Mouse (Mus musculus) gonadal fat pad, adult 2 months (tissue): ENCODE results near the gene Trim9. TPM values are rescaled to one million over a fixed set of nuclear protein-coding genes. Genes with fewer than 3 reads are reported as not detected.

Experiments
- DNase-seq: peaks from one replicate; pipeline ENCODE4 v3.0.0-alpha.2; 2012; ENCODE audit warnings: low read depth
- polyA plus RNA-seq: library from polyadenylated mRNA; depleted of rRNA; stranded (reverse); fragments of >200 nt; gene quantifications from 2 replicates; pipeline ENCODE4 v1.2.3, GENCODE M21; 2012

The Trim9 gene
- polyA plus RNA-seq, 1 experiment, result 3.7 TPM

DNA sequence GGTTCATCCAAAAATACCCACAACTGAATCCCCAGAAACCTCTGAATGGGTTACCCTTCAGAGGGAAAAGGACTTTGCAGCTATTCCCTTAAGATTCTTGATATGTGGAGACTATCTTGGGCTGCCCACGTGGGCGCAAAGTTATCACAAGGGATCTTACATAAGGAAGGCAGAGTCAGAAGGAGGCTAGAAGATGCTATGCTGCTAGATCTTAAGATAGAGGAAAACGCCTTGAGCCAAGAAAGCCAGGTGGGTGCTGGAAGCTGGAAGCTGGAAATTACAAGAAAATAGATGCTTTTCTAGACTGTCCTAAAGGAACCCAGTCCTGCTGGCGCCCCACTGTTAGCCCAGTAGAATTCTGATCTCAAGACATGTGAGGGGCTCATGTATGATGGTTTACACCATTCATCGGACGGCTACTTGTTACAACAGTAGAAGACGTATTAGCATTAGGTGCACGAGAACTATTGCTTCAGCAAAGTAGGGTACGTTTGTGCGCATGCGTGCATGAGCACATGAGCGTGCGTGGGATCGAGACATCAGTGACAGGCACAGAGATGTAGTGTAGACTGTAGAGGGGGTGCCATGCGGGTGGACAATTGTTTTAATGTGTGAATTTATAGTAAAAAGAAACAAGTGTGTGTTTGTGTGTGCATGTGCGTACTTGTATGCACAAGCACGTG lies 85.0 kb downstream of the Trim9 start:
- no peak for DNase-seq

DNA sequence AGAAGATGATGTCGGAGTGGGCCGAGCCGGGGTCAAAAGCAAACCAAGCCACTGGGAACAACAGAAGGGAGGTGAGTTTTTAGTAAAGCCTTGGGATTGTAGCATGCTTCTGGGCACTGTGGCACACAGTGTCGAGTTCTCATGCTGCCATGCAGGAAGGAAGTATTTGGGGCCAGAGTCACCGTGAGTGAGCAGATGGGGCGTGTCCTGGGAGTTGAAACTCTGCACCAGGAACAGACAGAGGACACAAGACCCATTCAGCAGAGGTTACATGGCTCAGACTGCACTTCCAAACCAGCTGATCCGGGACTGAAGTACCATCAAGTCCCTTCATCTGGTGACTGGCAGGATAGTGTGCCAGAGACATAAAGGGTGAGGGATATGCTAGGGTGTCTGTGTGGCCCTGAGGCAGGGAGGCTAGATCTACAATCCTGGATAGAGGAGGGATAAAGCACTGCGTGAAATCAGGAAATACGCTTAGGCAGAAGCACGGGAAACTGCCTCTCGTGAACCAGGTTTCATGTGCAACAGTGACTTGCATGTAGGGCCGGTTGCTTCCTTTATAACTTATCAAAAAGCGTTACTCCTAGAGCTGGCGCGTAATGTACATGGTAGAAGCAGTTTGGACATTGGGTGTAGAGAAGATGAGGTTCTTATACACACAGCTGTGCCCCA lies 96.1 kb downstream of the Trim9 start:
- DNase-seq, result no peak

DNA sequence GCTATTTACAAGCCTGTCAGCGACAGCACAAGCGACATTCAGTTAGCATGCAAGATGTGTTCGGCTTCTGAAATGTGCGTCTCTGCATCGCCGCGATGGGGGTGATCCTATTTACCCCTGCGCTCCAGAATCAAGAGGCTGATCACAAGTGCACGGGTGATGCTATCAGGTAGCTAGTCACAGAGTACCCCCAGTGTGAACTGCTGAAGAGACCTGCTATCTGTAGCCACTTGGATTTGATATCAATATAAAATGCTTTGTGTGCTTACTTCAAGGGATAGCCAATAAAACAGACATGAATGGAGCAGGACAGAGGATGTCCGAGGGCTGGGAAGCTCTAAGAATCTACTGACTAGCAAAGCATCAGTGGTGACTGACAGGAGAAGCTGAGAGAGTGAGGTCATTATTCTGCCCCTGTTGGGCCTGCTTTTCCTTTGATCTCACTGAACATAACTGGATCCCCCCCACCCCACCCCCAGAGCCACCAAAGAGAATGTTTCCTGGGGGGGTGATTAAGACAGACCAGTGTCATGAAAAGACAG lies 97.7 kb downstream of the Trim9 start:
- DNase-seq, result no peak

DNA sequence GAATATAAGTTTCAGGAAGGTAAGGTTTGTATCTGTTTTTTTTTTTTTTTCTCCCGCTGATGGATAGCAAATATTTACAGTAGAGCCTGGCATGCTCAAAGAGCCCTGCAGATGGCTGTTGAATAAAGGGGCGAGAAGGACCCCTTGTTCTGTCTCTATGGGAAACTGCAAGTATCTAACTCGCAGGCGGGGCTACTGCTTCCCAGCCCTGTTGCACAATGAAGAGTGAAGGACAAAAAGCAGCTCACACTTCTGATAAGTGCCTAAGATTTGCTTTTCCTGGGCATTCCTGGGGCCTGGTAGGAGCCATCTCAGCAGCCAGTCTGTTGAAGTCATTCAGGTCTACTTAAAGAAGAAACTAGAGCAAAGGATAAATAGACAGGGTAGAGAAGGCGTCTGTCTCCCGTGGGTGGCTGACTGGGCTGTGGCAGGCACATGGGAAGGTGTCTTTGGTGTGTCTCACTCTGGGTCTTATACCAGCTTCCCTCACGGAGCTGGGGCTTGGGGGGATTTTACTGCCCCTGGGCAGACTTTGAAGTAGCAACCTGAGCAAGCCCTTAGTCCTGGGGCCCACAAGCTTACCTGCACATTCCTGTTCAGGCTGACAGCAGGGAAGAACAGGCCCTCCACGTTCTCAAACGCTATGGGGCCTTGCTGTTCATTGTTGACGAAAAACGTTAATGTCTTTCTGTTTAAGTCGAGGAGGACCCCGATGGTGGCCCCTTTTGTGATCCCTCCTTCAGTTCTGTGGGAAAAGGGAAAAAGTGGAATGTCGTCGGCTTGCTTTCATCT lies 99.5 kb downstream of the Trim9 start:
- no peak for DNase-seq

DNA sequence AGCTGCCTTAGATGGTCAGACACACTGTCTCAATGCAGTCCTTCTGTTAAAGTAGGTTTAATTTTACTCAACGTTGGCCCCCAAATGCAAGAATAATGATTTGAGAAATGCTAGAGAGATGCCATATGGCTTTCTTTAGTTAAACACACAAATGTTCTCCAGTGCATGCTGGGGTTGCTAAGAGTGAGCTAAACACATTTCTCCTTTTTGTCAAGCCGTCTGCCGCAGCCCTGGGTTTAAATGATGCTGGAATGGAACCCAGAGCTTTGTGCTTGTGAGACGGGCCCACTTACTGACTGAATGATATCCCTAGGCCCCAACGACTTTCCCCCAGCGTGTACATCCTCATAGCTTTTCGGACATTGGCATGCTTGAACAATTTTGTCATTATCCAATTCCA lies 104.9 kb downstream of the Trim9 start:
- DNase-seq, result no peak

DNA sequence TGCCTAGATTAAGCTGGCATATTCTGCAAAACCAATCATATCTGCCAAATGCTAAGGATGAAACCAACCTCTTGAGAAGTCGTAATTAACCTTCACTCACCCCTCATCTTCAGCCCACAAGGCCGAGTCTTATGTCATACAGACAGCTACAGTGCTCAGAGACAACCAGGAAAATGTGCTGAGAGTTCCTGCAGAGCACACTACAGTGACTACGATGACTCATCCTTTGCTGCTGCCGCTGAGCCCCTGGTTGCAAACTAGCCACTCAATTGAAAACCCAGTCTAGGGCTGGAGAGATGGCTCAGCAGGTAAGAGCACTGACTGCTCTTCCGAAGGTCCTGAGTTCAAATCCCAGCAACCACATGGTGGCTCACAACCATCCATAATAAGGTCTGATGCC lies 107.7 kb downstream of the Trim9 start:
- no peak for DNase-seq

DNA sequence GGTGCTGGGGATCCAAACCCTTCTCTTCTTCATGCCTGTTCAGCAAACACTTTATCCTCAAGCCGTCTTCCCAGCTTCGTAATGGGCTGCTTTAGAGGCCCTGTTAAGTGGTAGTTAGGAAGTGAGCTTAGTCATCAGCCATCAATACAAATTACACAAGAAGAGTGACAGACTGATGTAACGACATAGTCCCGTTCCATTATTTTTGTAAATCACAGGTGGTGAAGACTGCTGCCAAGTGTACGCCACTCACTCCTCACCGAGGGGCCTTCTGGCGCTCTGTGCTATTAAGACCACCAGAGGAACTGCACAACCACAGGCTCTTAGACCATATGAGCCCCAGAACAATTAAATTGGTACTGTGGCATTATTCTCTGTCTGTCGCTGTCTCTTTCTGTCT lies 108.8 kb downstream of the Trim9 start:
- DNase-seq, result no peak

DNA sequence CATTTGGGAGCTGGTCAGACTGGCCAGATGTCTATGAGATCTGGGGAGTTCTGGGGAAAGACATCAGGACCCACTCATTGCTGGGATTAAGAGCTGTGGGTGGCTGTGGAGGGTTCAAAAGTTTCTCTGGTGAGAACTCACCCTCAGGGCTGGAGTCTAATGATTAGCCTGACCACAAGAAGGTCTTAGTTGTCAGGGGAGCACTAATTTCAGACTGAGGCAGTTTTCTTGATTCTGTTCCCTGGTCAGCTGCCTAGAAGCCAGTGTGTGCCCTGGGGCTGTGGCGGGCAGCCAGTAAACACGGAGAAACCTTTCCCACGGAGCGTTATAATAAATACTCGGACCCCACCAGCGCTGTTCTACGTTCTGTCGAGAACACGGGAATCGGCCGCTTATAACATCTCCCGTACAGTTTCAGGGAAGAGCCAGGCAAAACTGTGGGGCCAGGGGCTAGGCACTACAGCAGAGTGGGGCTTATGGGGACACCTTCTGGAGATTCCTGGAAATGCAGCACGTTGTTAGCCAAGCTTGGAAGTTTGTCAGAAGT lies 112.4 kb downstream of the Trim9 start:
- DNase-seq, result no peak

DNA sequence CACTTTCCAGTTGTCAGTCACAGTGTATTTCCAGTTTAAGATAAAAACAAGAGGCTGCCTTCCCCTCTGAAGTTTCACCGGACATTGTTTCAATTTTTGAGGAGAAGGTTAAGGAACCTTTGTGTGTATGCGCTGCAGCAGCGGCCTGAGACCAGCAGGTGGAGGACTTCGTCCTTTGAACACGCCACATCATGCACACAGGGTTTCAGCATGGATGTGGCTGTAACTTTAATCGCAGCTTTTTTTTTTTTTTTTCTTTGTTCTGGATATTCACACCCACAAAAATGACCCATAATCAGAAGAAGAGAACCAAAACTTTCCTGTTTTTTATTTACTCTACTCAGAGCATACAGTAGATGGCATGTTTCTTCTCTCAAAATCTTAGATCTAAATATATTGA lies 113.0 kb downstream of the Trim9 start:
- no peak for DNase-seq

DNA sequence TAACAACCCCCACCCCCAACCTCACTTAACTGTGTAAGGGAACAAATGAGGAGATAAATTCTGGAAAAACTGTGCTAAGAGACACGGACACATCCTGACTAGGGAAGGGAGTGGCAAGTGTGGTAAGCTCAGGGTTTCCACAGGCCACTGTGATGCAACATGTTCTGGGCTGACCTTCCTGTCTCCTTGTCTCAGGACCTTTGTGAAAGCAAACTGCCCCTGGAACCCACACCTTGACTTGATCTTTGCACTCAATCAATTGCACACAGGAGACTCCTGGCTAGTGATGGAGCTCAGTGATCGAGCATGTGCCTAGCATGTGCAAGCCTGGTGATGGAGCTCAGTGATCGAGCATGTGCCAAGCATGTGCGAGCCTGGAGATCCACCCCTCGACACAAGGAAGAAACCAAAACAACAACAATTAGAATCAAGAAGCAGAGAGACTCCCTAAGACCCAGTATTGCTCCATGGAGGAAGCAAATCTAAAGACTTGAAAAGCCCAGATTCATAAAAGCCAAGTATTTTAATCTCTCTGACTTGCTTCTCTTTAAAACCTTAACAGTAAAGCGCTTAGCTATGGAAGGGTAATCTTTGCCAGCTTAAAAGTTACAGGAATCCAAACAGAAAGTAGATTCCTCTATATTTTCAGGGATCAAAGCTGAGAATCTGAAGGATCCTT lies 113.6 kb downstream of the Trim9 start:
- no peak for DNase-seq

DNA sequence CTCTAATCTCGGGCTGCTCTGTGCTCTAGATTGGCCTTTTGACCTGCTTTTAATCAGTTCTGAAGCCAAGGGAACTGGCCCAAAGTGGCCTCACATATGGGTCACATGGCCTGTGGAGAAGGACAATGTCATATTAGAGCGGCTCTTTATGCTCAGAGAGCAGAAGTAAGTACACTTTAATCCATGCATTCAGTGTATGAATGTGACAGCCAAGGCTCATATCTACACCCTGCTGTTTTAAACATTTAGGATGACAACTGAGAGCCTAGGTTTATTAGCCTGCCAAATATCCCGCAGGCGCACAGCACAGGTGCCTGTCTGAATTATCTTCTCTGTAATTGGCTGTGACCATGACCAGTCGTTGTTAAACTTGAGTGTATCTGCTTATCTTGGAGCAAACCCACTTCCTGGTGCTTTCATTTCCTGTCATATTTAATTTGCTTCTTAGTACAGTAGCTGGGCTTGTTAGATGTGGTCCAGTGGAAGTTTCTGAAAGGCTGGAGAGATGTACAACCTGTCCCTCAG lies 115.3 kb downstream of the Trim9 start:
- no peak for DNase-seq

DNA sequence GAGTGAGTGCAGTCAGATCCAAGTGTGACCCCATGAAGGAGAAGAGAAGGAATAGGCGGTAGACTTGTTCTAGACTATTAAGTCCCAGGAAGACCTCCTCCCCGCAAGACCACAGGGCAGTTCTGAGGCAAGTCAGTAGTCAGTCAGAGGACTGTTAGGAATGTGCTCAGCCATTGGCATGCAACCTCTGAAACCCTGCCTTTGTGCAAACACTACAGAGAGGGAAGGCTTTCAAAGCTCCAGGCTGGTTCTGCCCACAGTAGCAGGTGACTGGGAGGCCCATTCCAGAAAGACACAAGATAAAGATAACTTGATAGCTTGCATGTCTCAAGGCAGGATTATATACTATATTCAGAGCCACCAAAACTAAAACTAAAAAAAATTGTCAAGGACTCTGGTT lies 116.1 kb downstream of the Trim9 start, which contains the start of gene Pygl:
Pygl (minus strand) TSS at position 195 of the 400 bp plus-strand sequence.
- no peak for DNase-seq

DNA sequence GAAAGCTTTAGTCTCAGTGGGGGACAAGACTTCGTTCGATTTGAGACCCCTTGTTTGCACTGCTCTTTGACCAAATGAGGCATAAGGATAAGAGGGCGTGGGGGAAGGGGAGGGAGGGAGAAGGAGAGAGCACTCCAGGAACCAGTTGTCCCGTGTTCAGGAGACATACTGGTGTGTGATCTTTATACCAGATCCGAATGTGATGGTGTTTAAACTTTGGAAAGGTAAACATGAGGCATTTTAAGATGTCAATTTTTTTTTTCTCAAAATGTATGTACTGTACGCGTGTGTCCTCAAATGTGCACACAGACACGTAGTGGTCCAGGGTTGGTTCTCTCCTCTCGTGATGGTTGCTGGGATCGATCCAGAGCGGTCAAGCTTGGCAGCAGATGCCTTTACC lies 119.3 kb downstream of the Trim9 start:
- DNase-seq, result no peak

DNA sequence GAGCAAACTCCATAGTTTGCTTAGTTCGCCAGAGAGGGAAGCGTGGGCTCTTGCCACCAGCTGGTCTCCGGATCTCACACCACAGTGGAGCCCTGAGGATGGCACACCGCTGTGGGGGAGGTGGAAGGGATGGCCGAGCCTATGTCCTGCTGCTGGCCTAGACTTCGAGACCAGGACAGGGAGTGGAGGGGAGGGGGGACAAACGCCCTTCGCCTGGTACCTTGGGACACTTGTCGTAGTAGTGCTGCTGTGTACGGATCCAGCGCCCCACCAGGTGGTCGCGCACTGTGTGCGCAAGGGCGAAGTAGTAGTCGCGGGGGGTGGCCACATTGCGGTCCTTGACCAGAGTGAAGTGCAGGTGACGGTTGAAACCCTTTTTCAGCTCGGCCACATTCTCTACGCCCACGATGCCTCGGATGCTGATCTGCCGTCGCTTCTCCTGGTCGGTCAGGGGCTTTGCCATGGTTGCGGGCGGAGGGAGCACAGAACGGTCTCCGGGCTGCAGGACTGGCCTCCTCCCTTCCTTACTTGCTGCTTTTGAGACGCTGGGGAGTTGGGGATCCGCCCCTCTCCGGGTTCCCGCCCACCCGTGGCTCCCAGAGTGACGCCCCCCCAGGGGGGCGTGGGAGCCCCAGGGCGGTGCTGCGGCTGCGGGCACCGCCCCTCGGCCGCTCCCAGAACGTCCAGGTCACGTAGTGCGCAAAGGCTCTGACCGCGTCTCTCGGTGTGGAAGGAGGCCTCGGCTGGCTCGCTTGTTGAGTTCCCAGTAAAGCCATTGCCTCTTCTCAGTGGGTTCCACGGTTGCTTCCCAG lies 120.1 kb downstream of the Trim9 start:
- no peak for DNase-seq

DNA sequence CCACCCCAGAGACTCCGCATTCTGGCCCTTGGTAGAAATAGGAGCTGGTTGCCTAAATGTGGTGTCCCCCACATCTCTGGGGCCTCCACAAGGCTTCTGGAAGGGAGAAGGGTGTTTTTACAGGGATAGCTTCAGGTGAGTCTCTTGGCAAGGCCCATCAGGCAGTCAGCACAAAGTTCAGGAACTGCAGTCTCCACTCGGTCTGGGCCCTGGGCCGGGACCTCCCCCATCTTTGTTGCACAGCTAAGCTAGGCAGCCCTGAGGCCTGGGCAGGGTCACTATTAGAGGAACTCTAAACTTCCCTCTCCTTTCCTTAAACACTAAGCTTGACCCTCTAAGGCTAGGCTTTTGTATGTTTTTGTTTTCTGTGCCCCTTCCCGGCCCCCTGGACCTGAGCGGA lies 120.8 kb downstream of the Trim9 start:
- no peak for DNase-seq

DNA sequence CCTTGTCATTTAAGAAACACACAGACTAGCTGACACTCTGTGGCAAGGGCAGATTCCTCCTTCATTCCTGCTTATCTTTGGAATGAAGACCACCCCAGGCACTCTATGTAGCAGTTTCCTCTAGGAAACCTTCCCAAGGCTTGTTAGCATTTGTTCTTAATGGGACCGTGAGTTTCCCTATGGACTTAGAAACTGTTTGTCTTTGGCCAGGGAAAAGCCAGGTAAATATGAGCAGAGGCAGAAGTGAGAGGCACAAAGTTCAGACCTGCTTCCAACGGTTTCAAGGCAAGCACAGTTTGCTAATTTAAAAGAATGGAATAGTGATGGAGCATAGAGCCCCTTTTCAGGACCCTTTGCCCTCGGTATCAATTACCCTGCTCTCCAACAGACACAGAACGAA lies 124.1 kb downstream of the Trim9 start:
- DNase-seq, result no peak

DNA sequence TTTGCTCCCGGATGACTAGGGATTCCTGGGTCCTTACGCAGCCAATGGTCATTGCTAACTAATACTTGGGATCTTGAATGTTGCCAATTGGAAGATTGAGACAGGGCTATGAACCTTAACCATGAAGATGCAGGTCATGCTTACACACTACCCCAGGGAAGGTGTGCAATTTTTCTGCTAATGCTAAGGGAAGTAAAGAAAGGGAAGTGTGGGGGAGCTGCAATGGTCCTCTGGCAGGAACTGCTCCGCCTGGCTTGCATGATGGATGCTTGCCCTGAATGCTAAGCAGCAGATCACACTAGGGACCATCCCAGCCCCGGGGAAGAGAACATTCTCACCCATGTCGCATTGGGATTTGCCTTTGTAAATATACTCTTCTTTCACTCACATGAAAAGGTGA lies 126.0 kb downstream of the Trim9 start:
- no peak for DNase-seq

DNA sequence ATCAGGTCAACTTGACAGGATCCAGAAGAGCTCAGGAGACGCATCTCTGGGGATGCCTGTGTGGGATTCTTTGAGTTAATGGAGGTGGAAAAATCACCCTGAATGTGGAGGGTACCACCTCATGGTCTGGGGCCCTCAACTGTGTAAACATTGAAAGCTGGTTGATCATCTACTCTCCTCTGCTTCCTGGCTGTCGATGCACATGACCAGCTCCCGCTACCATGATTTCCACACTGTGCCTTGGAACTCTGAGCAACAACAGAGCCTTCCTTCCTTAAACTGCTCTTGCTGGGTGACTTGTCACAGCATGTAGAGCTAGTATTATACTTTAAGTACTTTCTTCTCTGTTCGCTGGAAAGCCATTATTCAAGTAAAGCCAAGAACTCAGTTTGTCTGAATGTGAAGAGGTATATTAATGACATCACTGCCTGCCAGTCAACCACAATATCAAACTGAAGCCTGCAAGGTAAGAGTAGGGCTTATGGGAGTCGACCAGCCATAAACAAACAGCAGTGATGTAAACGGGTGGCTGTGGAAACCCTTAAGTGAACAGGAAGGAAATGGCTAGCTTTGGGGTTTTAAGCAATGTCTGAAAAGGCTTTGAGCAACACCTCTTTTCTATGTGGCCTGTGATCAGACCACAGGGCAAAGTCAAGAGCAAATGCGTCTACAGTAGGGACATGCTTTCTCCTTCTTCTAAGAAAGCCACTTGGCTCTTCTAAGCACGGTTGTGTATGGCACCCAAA lies 128.4 kb downstream of the Trim9 start:
- DNase-seq, result no peak

DNA sequence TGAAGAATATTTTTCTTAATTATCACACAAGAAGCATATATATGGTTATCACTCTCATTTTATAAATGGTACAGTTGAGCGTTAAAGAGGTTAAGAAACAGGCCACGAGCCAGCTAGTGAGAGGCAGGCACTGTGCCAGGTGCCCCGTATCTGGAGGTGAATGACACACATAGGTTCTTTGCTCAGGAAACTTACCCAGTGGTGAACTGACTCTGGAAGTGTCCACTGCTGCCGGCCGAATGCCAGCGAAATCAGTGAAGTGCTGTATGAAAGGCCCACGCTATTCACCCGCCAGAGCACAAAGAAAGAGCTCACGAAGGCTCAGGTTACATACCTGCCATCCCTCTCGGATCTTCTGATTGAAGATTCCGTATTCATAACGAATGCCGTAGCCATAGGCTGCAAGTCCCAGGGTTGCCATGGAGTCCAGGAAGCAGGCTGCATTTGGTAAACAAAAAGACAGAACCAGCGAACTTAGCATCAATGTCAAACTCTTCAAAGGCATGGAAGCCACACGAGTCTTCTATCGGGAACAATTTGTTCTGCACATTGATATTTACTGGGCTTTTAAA lies 131.1 kb downstream of the Trim9 start:
- no peak for DNase-seq

DNA sequence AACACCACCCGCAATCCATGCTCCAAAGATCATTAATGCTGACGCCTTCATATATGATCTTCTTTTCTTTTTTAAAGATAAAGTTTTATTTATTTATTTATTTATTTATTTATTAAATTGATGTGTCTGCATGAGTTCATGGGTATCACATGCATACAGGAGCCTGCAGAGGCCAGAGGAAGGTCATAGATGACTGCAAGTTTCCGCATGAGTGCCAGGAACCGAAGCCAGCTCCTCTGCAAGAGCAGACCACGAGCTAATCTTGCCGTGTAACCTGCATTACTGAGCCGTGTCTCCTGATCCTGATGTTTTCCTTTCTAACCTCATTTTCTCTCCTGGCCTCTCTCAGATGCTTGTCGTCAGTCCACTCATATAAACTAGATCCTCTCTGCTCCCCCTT lies 133.1 kb downstream of the Trim9 start:
- no peak for DNase-seq
